Mouse (Mus musculus): ENCODE measurements at regions not wholly inside any gene's neighbourhood (a gene's known extent, or its start where the extent isn't known, plus 50 kb on each side); places are given as distances from the start of the nearest gene placed in this dataset.

GRCm38 (mm10) chr16:73350698-73351097 is 1042.6 kb downstream of the Robo1 start:
- 61% methylated on average over 5 of the region's 5 CpGs for WGBS (ENCODE audit: insufficient replicate concordance)
- no peak overlapping the region for H3K27ac ChIP-seq (ENCODE audit: low read depth, low read length)
- ATAC-seq (replicated peaks; ENCODE audit: insufficient number of reproducible peaks, low FRiP score, low TSS enrichment), result no peak

GRCm38 (mm10) chr16:73343941-73344340 is 1035.8 kb downstream of the Robo1 start:
- no peak overlapping the region for H3K4me2 ChIP-seq
- H3K9me3 ChIP-seq (replicated peaks; ENCODE audit: control insufficient read depth, low read length), result no peaks in the 10 kb centered on the region
- no peaks in the 10 kb centered on the region for H3K36me3 ChIP-seq (ENCODE audit: control insufficient read depth, insufficient read depth, low read length)
- no peak overlapping the region for H3K9ac ChIP-seq (ENCODE audit: low read depth, low read length)
- no peak overlapping the region for H3K27ac ChIP-seq (ENCODE audit: low read depth, low read length)
- H3K4me3 ChIP-seq (ENCODE audit: low read depth, low read length), result no peak overlapping the region
- no peaks in the 10 kb centered on the region for H3K27me3 ChIP-seq (ENCODE audit: control insufficient read depth, insufficient read depth, low read length)
- no peak for ATAC-seq (replicated peaks; ENCODE audit: insufficient number of reproducible peaks, low FRiP score, low TSS enrichment)
- H3K4me1 ChIP-seq (ENCODE audit: control insufficient read depth, insufficient read depth, low read length), result no peaks in the 10 kb centered on the region
- 77% methylated on average over 1 of the region's 1 CpGs for WGBS (ENCODE audit: insufficient replicate concordance)

More at GRCm38 (mm10) chr16:73350698-73351097, 1042.6 kb downstream of the Robo1 start:
- no peak overlapping the region for H3K4me2 ChIP-seq
- no peaks in the 10 kb centered on the region for H3K27me3 ChIP-seq (ENCODE audit: control insufficient read depth, insufficient read depth, low read length)
- H3K4me1 ChIP-seq (ENCODE audit: control insufficient read depth, insufficient read depth, low read length), result no peaks in the 10 kb centered on the region
- no peaks in the 10 kb centered on the region for H3K9me3 ChIP-seq (replicated peaks; ENCODE audit: control insufficient read depth, low read length)
- no peak overlapping the region for H3K4me3 ChIP-seq (ENCODE audit: low read depth, low read length)
- H3K9ac ChIP-seq (ENCODE audit: low read depth, low read length), result no peak overlapping the region
- H3K36me3 ChIP-seq (ENCODE audit: control insufficient read depth, insufficient read depth, low read length), result no peaks in the 10 kb centered on the region

GRCm38 (mm10) chr16:73343531-73343930 is 1035.4 kb downstream of the Robo1 start:
- ATAC-seq (replicated peaks; ENCODE audit: insufficient number of reproducible peaks, low FRiP score, low TSS enrichment), result no peak
- H3K4me3 ChIP-seq (ENCODE audit: low read depth, low read length), result no peak overlapping the region
- no peak overlapping the region for H3K9ac ChIP-seq (ENCODE audit: low read depth, low read length)
- H3K27me3 ChIP-seq (ENCODE audit: control insufficient read depth, insufficient read depth, low read length), result no peaks in the 10 kb centered on the region
- no peaks in the 10 kb centered on the region for H3K9me3 ChIP-seq (replicated peaks; ENCODE audit: control insufficient read depth, low read length)
- H3K4me1 ChIP-seq (ENCODE audit: control insufficient read depth, insufficient read depth, low read length), result no peaks in the 10 kb centered on the region
- WGBS (ENCODE audit: insufficient replicate concordance), result 75% methylated on average over 3 of the region's 3 CpGs
- no peak overlapping the region for H3K4me2 ChIP-seq
- H3K36me3 ChIP-seq (ENCODE audit: control insufficient read depth, insufficient read depth, low read length), result no peaks in the 10 kb centered on the region
- H3K27ac ChIP-seq (ENCODE audit: low read depth, low read length), result no peak overlapping the region

GRCm38 (mm10) chr16:73317644-73318043 is 1009.5 kb downstream of the Robo1 start:
- Histone ChIP-seq H3K4me1 (ENCODE audit: control insufficient read depth, insufficient read depth, low read length) (no peaks in the 10 kb centered on the region), H3K4me2 (no peak overlapping the region), H3K36me3 (ENCODE audit: control insufficient read depth, insufficient read depth, low read length) (no peaks in the 10 kb centered on the region), H3K4me3 (ENCODE audit: low read depth, low read length) (no peak overlapping the region), H3K27me3 (ENCODE audit: control insufficient read depth, insufficient read depth, low read length) (no peaks in the 10 kb centered on the region), H3K9ac (ENCODE audit: low read depth, low read length) (no peak overlapping the region), H3K27ac (ENCODE audit: low read depth, low read length) (no peak overlapping the region), H3K9me3 (replicated peaks; ENCODE audit: control insufficient read depth, low read length) (no peaks in the 10 kb centered on the region)
- ATAC-seq (replicated peaks; ENCODE audit: insufficient number of reproducible peaks, low FRiP score, low TSS enrichment), result no peak
- 81% methylated on average over 2 of the region's 2 CpGs for WGBS (ENCODE audit: insufficient replicate concordance)

- Histone ChIP-seq H3K4me2 (no peak overlapping the region), H3K27ac (ENCODE audit: low read depth, low read length) (no peak overlapping the region)
- 68% methylated on average over 5 of the region's 5 CpGs for WGBS (ENCODE audit: insufficient replicate concordance)
Observed at GRCm38 (mm10) chr16:73310096-73310495, 1002.0 kb downstream of the Robo1 start.

GRCm38 (mm10) chr16:73279951-73280350 is 971.8 kb downstream of the Robo1 start:
- Histone ChIP-seq H3K27ac (ENCODE audit: low read depth, low read length) (no peak overlapping the region), H3K4me1 (ENCODE audit: control insufficient read depth, insufficient read depth, low read length) (no peaks in the 10 kb centered on the region), H3K4me2 (no peak overlapping the region), H3K9me3 (replicated peaks; ENCODE audit: control insufficient read depth, low read length) (no peaks in the 10 kb centered on the region), H3K9ac (ENCODE audit: low read depth, low read length) (no peak overlapping the region), H3K27me3 (ENCODE audit: control insufficient read depth, insufficient read depth, low read length) (no peaks in the 10 kb centered on the region), H3K4me3 (ENCODE audit: low read depth, low read length) (no peak overlapping the region), H3K36me3 (ENCODE audit: control insufficient read depth, insufficient read depth, low read length) (no peaks in the 10 kb centered on the region)
- 61% methylated on average over 11 of the region's 11 CpGs for WGBS (ENCODE audit: insufficient replicate concordance)
- no peak for ATAC-seq (replicated peaks; ENCODE audit: insufficient number of reproducible peaks, low FRiP score, low TSS enrichment)

More at GRCm38 (mm10) chr16:73310096-73310495, 1002.0 kb downstream of the Robo1 start:
- H3K9ac ChIP-seq (ENCODE audit: low read depth, low read length), result no peak overlapping the region
- no peak for ATAC-seq (replicated peaks; ENCODE audit: insufficient number of reproducible peaks, low FRiP score, low TSS enrichment)
- no peak overlapping the region for H3K4me3 ChIP-seq (ENCODE audit: low read depth, low read length)
- H3K36me3 ChIP-seq (ENCODE audit: control insufficient read depth, insufficient read depth, low read length), result no peaks in the 10 kb centered on the region
- H3K4me1 ChIP-seq (ENCODE audit: control insufficient read depth, insufficient read depth, low read length), result no peaks in the 10 kb centered on the region
- no peaks in the 10 kb centered on the region for H3K9me3 ChIP-seq (replicated peaks; ENCODE audit: control insufficient read depth, low read length)
- no peaks in the 10 kb centered on the region for H3K27me3 ChIP-seq (ENCODE audit: control insufficient read depth, insufficient read depth, low read length)

- no peak for ATAC-seq (replicated peaks; ENCODE audit: insufficient number of reproducible peaks, low FRiP score, low TSS enrichment)
- 85% methylated on average over 1 of the region's 1 CpGs for WGBS (ENCODE audit: insufficient replicate concordance)
- H3K9me3 ChIP-seq (replicated peaks; ENCODE audit: control insufficient read depth, low read length), result no peaks in the 10 kb centered on the region
- no peaks in the 10 kb centered on the region for H3K4me1 ChIP-seq (ENCODE audit: control insufficient read depth, insufficient read depth, low read length)
- H3K27ac ChIP-seq (ENCODE audit: low read depth, low read length), result no peak overlapping the region
- no peak overlapping the region for H3K4me3 ChIP-seq (ENCODE audit: low read depth, low read length)
- H3K4me2 ChIP-seq, result no peak overlapping the region
- no peak overlapping the region for H3K9ac ChIP-seq (ENCODE audit: low read depth, low read length)
- H3K27me3 ChIP-seq (ENCODE audit: control insufficient read depth, insufficient read depth, low read length), result no peaks in the 10 kb centered on the region
- no peaks in the 10 kb centered on the region for H3K36me3 ChIP-seq (ENCODE audit: control insufficient read depth, insufficient read depth, low read length)
Observed at GRCm38 (mm10) chr16:73259691-73260090, 951.6 kb downstream of the Robo1 start.

GRCm38 (mm10) chr16:73259283-73259682 is 951.2 kb downstream of the Robo1 start:
- H3K36me3 ChIP-seq (ENCODE audit: control insufficient read depth, insufficient read depth, low read length), result no peaks in the 10 kb centered on the region
- WGBS (ENCODE audit: insufficient replicate concordance), result 79% methylated on average over 3 of the region's 3 CpGs
- no peak overlapping the region for H3K4me2 ChIP-seq
- no peaks in the 10 kb centered on the region for H3K4me1 ChIP-seq (ENCODE audit: control insufficient read depth, insufficient read depth, low read length)
- no peaks in the 10 kb centered on the region for H3K9me3 ChIP-seq (replicated peaks; ENCODE audit: control insufficient read depth, low read length)
- H3K4me3 ChIP-seq (ENCODE audit: low read depth, low read length), result no peak overlapping the region
- no peak overlapping the region for H3K27ac ChIP-seq (ENCODE audit: low read depth, low read length)
- H3K27me3 ChIP-seq (ENCODE audit: control insufficient read depth, insufficient read depth, low read length), result no peaks in the 10 kb centered on the region
- ATAC-seq (replicated peaks; ENCODE audit: insufficient number of reproducible peaks, low FRiP score, low TSS enrichment), result no peak
- no peak overlapping the region for H3K9ac ChIP-seq (ENCODE audit: low read depth, low read length)

GRCm38 (mm10) chr16:73245073-73245590 is 937.0 kb downstream of the Robo1 start:
- 90% methylated on average over 2 of the region's 2 CpGs for WGBS (ENCODE audit: insufficient replicate concordance)

More at GRCm38 (mm10) chr16:73245073-73245590, 937.0 kb downstream of the Robo1 start:
- H3K4me3 ChIP-seq (ENCODE audit: low read depth, low read length), result no peak overlapping the region
- no peaks in the 10 kb centered on the region for H3K27me3 ChIP-seq (ENCODE audit: control insufficient read depth, insufficient read depth, low read length)
- no peak overlapping the region for H3K4me2 ChIP-seq
- ATAC-seq (replicated peaks; ENCODE audit: insufficient number of reproducible peaks, low FRiP score, low TSS enrichment), result no peak
- H3K4me1 ChIP-seq (ENCODE audit: control insufficient read depth, insufficient read depth, low read length), result no peaks in the 10 kb centered on the region
- no peak overlapping the region for H3K9ac ChIP-seq (ENCODE audit: low read depth, low read length)
- H3K36me3 ChIP-seq (ENCODE audit: control insufficient read depth, insufficient read depth, low read length), result no peaks in the 10 kb centered on the region
- no peaks in the 10 kb centered on the region for H3K9me3 ChIP-seq (replicated peaks; ENCODE audit: control insufficient read depth, low read length)
- no peak overlapping the region for H3K27ac ChIP-seq (ENCODE audit: low read depth, low read length)
